Mouse (Mus musculus) heart, postnatal 0 days (tissue): Measurements from ENCODE around the gene Gm21119.
"Not testable (repeated sequence)": the region's sequence is repeated elsewhere in the genome, so short reads cannot be mapped to it uniquely, and the experiment has no call there.

Source experiments
- CTCF ChIP-seq: IDR thresholded peaks from 2 replicates; pipeline ENCODE4 v1.5.1; 2016; ENCODE audit warnings: antibody characterized with exemption, control low read depth, low read depth
- EP300 ChIP-seq: IDR thresholded peaks from 2 replicates; pipeline ENCODE4 v1.6.1; 2016; ENCODE audit warnings: antibody characterized with exemption, low read depth

DNA sequence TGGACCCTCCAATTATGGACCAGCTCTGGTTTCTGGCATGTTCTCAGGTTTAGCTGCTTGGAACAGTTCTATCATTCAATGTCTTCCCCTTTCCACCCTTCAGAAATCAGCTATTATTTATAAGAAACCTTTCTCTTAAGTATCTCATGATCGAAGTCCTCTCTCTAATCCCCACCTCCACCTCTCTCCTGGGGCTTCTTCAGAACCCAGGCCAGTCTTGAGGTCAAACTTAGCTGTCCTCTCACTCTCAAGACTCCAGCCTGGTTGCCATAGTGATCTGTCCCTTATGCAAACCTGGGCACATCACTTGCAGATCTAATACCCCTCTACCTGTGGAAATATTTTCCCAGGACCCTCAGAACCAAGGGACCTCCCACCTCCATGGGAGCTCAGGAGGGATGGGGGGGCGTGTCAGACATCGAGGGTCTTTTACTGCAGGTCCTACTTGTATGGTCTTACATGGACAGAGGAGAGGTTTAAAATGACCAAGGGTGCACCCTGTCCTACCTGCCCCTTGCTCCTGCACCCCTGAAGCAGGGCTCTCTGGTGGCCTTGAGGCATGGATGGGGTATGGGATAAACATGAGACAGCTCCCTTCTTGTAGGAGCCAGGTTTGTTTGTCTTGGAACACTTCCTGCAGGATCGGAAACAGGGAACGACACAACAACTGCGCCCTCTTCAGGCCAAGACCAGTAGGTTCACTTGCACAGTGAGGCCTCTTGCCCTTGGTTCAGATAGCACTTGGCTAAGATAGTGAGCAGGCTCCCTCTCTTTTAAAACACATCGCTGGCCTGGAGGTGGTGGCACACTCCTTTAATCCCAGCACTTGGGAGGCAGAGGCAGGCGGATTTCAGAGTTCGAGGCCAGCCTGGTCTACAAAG, 24.4 kb upstream of the Gm21119 start:
- not testable (repeated sequence) for TF ChIP-seq CTCF, EP300
